Mouse (Mus musculus) erythroid progenitor cell, adult 5-6 weeks (primary cell): ENCODE results near the gene Brat1. TPM values are rescaled to one million over a fixed set of nuclear protein-coding genes. Genes with fewer than 3 reads are reported as not detected.

ENCODE experiments used
- ATAC-seq: replicated peaks from 2 replicates; pipeline ENCODE4 v1.8.0; 2016; ENCODE audit warnings: moderate number of reproducible peaks, mild to moderate bottlenecking, moderate TSS enrichment, inconsistent platforms; ENCODE audit not compliant: poor library complexity, low FRiP score, severe bottlenecking
- total RNA-seq, 2 experiments: library from RNA; stranded (forward) in 1 of 2; stranded (reverse) in 1 of 2; fragments of 150-400 nt in 1 of 2; fragments of 186-747, 209-891 nt in 1 of 2; gene quantifications; 2 replicates each; pipeline versions ENCODE4 v1.2.3 to v1.2.4; 2015 to 2017; ENCODE audit warnings: low replicate concordance in 2 of 2

Brat1 gene
- total RNA-seq, 2 experiments from 2014 or later: 0.84 to 2.0 TPM

DNA sequence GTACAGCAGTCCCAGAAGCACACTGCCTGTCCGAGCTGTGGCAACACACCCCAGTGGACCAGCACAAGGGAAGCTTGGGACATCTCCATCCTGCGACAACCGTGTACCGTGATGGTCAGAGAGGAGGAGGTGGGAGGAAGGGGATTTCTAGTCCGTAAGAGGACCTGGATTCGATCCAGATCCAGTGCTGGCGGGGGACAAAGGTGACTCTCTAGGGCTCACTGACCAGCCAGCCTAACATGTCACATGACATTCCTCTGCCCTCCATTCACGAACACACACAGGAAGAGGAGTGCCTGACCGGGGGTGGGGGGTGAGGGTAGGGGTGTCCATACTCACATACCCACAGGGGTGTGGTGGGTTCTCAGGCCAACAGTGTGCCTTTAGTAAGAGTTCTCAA, 5.0 kb upstream of the Brat1 start:
- no peak for ATAC-seq

GRCm38 (mm10) chr5:140701661-140702060, 3.1 kb upstream of the Brat1 start:
- ATAC-seq: no peak

DNA sequence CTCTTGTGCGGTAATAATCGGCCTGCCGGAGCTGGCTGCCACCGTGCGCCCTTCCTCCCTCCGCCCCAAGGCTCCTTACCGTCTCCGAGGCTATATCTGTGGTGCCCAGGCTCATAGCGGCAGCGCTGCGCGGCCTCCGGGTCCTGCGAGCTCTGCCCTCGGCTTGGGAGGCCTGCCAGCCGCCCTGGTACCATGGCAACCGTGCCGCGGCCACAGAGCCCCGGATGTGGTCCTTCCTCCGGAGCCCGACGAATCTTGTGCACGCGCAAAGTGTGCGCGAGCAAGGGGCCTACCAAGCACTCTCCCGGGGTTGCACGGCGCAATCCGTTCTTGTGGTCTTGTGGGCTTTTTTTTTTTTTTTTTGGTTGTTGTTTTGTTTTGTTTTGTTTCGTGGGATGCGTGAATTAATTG, 2.7 kb upstream of the Brat1 start, which contains the start of gene Iqce:
Gene Iqce, minus strand, starts transcription at position 276 of the 411 bp plus-strand sequence.
- ATAC-seq: peak; percentile 56

GRCm38 (mm10) chr5:140702618-140703175, 2.1 kb upstream of the Brat1 start:
- no peak for ATAC-seq

- no peak for ATAC-seq
These were observed 1.1 kb upstream of the Brat1 start for GRCm38 (mm10) chr5:140703480-140704377.

DNA sequence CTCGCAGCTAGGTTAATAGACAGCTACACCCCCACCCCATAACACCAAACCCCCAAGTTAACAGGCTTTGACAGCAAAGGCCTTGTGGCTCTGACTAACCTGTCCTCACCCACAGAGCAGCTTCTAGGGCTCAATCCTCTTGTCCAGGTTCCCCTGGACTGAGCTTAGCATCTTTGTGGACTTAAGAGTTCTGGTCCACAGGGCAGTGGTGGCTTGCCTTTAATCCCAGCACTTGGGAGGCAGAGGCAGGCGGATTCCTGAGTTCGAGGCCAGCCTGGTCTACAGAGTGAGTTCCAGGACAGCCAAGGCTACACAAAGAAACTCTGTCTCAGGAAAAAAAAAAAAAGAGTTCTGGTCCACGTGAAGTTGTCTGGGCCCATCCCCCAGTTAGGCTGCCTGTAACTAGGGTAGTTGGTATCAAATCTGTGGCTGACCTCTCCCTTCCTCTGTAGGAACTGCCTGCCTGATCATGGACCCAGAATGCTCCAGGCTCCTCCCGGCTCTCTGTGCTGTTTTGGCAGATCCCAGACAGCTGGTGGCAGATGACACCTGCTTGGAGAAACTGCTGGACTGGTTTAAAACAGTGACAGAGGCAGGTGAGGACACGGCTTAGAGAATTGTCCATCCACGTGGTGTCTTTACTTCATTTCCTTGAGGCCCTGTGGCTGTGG, 825 bp downstream of the Brat1 start:
- no peak for ATAC-seq

GRCm38 (mm10) chr5:140710315-140710714, 5.5 kb downstream of the Brat1 start:
- ATAC-seq: no peak

GRCm38 (mm10) chr5:140711040-140711439, 6.2 kb downstream of the Brat1 start:
- ATAC-seq: no peak

DNA sequence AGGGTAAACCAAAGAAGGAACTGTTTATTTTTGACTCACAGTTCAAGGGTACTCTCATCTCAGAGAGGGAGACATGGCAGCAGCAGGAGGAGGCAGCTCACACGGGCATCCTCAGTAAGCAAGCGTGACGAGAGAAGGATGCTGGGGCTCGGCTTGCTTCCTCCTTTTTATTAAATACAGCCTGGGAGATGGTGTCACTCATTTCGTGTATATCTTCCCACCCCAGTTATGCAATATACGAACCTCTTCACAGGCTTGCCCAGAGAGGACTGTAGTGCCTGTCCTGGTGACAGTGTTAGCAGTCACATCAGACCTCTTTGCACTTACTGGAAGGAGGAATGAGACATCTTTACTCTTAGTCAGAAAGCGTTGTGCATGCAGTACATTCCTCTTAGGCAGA, 16.0 kb downstream of the Brat1 start:
- no peak for ATAC-seq

DNA sequence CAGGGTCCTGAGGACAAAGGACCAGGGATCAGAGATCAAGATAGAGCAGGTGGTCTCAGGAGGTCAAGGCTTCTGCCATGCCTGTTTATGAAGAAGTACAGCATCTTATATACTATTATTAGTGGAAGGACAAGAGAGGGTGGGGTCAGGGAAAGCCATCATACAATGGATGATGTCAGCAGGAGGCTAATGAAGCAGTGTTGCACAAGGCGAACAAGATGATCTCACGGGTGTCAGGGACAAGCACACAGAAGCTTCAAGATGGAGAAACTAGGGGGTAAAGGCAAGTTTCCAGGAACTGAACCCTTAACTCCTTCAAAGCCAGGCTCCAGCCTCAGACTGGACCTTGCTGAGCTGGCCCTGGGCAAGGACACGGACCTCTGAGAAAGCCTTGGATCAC, 17.3 kb downstream of the Brat1 start:
- ATAC-seq: no peak

- no peak for ATAC-seq
These were observed 19.0 kb downstream of the Brat1 start, which contains the start of gene Amz1 for GRCm38 (mm10) chr5:140723822-140724221. Amz1 (plus strand) TSS chr5:140724127.

DNA sequence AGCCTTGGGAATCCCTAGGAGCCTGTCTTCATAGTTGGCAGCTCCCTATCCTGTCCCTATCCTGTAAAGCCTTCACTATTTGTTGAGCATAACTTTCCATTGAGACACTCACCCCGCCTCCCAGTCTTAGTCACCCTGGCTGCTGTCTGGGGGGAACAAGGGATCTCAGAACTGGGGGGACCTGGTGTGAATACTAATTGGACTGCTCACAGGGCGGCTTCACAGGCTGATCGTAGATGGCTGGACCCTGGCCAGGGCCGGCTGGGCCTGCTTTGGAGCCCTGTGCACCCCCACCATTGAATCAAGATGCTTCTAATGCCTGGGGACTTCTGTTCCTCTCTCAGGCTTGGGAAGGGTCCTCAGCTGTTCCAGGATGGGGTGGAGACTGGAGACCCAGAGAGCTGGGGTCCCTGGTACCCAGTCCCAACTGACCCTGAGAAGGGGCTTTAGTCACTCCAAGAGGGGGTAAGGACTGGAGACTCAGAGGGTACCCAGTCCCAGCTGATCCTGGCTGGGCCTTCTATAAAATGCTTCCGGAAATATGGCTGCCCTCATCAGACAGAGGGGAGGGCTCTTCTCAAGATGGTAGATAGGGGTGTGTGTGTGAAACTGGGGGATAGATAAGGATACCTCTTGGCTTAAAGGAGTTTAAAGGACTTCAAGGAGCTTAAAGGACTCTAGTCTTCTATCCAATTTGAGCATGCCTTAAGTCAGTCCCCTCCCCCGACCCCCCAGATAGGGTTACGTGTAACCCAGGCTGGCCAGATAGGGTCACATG, 21.4 kb downstream of the Brat1 start:
- ATAC-seq: no peak

DNA sequence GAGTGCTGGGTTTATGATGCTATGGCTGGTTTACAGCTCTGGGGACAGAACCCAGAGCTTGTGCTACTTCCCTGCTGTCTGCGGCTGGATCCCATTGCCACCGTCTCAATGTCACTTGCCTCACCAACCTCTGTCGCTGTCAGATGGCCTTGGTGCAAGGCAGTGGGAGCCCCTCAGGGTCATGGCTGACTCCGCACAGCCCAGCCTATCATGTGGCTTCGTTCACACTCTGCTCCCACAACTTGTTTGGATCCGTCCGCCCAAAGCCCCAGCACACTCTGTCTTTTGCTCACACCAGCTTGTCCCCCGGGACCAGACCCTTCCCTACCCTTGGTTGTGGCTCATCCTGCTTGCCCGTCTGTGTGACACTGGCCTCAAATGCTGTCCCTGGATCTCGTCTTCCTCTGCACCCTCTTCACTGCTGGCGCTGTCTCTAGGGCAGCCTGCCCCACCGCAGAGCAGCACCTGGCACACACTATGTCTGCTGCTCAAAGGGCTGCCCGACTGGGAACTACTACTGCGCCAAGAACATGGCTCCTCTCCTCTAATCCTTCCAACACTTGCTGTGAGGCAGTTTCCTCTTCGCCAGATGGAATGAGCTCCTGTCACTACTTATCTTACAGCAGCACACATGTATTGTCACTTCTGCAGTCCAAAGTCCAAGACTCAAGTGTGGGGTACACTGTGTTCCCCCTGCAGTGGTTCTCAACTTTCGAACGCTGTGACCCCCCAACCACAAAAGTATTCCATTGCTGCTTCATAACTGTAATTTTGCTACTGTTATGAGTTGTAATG, 22.3 kb downstream of the Brat1 start:
- ATAC-seq: no peak

GRCm38 (mm10) chr5:140731040-140731797, 26.4 kb downstream of the Brat1 start:
- no peak for ATAC-seq

GRCm38 (mm10) chr5:140732195-140732594, 27.4 kb downstream of the Brat1 start:
- peak; percentile 58 for ATAC-seq

- no peak for ATAC-seq
These were observed 28.5 kb downstream of the Brat1 start for GRCm38 (mm10) chr5:140733336-140733735.

DNA sequence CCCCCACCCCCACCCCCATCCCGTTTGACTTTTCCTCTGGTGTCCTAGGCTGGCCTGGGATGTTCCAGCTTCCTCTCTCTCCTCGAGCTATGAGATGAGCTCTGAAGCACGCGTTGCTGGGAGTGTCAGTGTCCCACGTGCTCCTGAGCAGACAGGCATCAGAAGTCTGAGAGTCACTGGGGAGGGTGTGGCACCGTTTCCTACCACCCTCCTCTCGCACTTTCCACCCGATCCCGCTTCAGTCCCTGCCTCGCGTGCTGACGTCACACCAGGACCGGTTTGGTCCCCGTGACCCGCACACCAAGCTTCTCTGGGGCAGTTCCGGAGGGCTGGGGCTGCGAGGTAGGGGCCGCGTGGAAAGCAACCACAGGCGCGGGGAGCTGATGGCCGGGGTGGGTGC, 30.5 kb downstream of the Brat1 start:
- ATAC-seq: no peak

GRCm38 (mm10) chr5:140736166-140736565, 31.4 kb downstream of the Brat1 start:
- no peak for ATAC-seq
